Mouse (Mus musculus) heart, postnatal 0 days (tissue): ENCODE measurements around the gene Hnrnpul2.

Experiments used
- CTCF ChIP-seq: IDR thresholded peaks from 2 replicates; pipeline ENCODE4 v1.5.1; 2016; ENCODE audit warnings: antibody characterized with exemption, control low read depth, low read depth
- EP300 ChIP-seq: IDR thresholded peaks from 2 replicates; pipeline ENCODE4 v1.6.1; 2016; ENCODE audit warnings: antibody characterized with exemption, low read depth

DNA sequence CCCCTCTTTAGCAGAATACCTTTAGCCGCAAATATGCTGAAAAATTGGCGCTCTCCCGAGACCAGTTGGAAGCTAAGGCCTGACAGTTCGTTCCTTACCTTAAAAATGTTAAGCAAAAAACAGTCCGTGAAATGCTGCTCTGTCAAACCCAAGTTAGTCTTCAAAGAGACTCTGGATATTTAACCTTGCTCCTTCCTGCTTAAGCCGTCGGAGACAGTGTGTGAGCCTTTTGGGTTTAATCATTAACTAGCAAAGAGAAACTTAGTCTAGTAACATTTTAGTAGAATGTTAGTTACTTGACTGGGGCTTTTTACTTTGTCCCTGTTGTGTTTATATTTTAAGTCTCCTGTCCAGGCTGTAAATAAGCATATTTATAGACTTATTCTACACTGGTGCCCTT, 1.3 kb downstream of the Hnrnpul2 start:
- TF ChIP-seq CTCF (no peak), EP300 (no peak)
